Mouse (Mus musculus) ES-Bruce4 (cell line): ENCODE data around the gene Gpx2.

ENCODE experiments used
- CTCF ChIP-seq: IDR thresholded peaks from one replicate; pipeline ENCODE4 v1.8.1; 2011; ENCODE audit warnings: low read depth, low read length
- EP300 ChIP-seq: IDR thresholded peaks from 2 replicates; pipeline ENCODE4 v1.6.1; 2011; ENCODE audit warnings: low read depth, low read length; ENCODE audit not compliant: insufficient read depth
- POLR2A ChIP-seq: IDR thresholded peaks from one replicate; pipeline ENCODE4 v1.8.1; 2011; ENCODE audit warnings: low read length; ENCODE audit not compliant: insufficient read depth

DNA sequence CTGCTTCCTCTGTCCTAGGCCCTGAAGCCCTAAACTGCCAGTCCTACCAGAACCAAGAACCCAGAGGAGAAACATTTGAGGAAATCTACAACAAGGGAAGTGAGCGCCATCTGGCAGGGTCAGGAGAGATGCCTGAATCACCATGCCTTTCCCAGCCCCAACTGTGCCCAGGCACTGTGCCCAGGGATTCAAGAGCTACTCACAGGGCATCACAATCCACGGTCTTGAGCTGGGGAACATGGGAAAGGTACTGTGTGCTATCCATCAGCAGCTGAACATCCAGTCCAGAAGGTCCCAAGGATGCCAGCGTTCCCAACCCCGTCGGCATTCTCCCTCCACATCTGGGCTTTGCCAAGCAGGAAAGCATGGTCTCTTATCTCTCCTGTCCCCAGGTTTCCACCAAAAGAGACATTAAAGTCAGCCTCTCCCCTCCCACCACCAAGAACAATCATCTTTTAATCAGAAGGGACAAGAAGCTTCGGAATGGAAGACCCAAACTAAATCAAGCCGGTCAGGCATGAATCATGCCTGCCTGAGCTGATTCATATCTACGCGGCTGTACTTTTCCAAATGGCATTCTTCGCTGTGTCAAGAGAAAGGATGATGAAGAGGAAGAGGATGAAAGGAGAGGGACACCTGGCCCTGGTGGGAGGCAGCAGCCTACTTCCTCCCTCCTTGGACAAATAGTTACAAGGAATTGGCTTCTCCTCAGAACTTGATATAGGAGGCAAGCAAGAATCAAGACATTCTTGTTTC lies 9.9 kb upstream of the Gpx2 start:
- TF ChIP-seq EP300 = no peak
- TF ChIP-seq POLR2A = no peak
- TF ChIP-seq CTCF = no peak
